Mouse (Mus musculus) bone marrow, adult 2 months (tissue): ENCODE measurements around the gene Actl7b.

Source experiments
- CTCF ChIP-seq: fragments of 200-500 bp; IDR thresholded peaks from 2 replicates; pipeline ENCODE4 v1.5.1; 2011; ENCODE audit warnings: low read length, control low read depth; ENCODE audit not compliant: control insufficient read depth, insufficient read depth
- POLR2A ChIP-seq: fragments of 200-500 bp; IDR thresholded peaks from 2 replicates; pipeline ENCODE4 v1.6.1; 2011; ENCODE audit warnings: low read depth, mild to moderate bottlenecking, control low read depth, low read length, borderline replicate concordance; ENCODE audit not compliant: control insufficient read depth

- TF ChIP-seq CTCF (peak; percentile 50; the same call in 1 of the 2 replicates), POLR2A (no peak)
Observed at GRCm38 (mm10) chr4:56725839-56726238, 15.4 kb downstream of the Actl7b start.
